Comparison of ENCODE assay signal across 13 mouse cellular contexts in genomic region chr13:8056122-8056818, GRCm38 (mm10).
DNase-seq lines count a peak whose midpoint lies in the region; TF ChIP-seq lines count a peak whose summit lies in the region.
"Had no signal": no experiment of that assay in that cellular context is flagged by ENCODE, and none has a peak within 500 bp of the region (broad histone marks: within the 10 kb centered on the region; RNA-seq: fewer than 3 reads in every experiment).

No protein-coding gene starts in this region.

- H3K4me1 ChIP-seq in cerebellum, adult 2 months (ENCODE audit: control insufficient read depth, insufficient read depth, low read length), result no peaks in the 10 kb centered on the region
- H3K4me1 ChIP-seq: heart, embryonic 15.5 days; limb, embryonic 15.5 days; neural tube, embryonic 13.5 days had no signal

- no peak for TF ChIP-seq POLR2A in cerebellum, adult 2 months (IDR thresholded peaks at IDR 0.05; ENCODE audit: borderline replicate concordance, insufficient read depth, low read length)

- H3K4me3 ChIP-seq in cerebellum, adult 2 months (replicated peaks; ENCODE audit: insufficient read depth, low read depth, low read length), result no peak overlapping the region
- H3K4me3 ChIP-seq: heart, embryonic 15.5 days; limb, embryonic 15.5 days; neural tube, embryonic 13.5 days had no signal

- TF ChIP-seq CTCF in cerebellum, adult 2 months (IDR thresholded peaks at IDR 0.05; ENCODE audit: borderline replicate concordance, insufficient read depth, low read depth, low read length), result no peak

- peak; percentile 31 for DNase-seq in left cerebral cortex, adult 11 months (ENCODE audit: low spot score)
- DNase-seq in left cerebral cortex, postnatal 4 days, result no peak
- DNase-seq in brain, embryonic 18.5 days (ENCODE audit: low read depth, low spot score), result peak; percentile 10
- peak; percentile 8 to 14 for DNase-seq in frontal cortex, postnatal 10 days (ENCODE audit: low spot score in 2 of 2)
- peak; percentile 15 for DNase-seq in right cerebral cortex, postnatal 25 days
- no peak for DNase-seq in cerebellum, adult 2 months
- DNase-seq in kidney, adult 9 months, result no peak
- DNase-seq: cerebellum, adult 9-10 months; lung, adult 2 months; retina, postnatal 1 day had no signal

- intact Hi-C loops in left cerebral cortex, postnatal 4 days (cut with DNase I), result no loop called here

- H3K27me3 ChIP-seq in cerebellum, adult 2 months (ENCODE audit: control insufficient read depth, insufficient read depth, low read length), result no peaks in the 10 kb centered on the region
- H3K27me3 ChIP-seq: heart, embryonic 15.5 days; limb, embryonic 15.5 days; neural tube, embryonic 13.5 days had no signal

- H3K27ac ChIP-seq in cerebellum, adult 2 months (ENCODE audit: insufficient read depth, low read length), result no peak overlapping the region
- H3K27ac ChIP-seq: heart, embryonic 15.5 days; limb, embryonic 15.5 days; neural tube, embryonic 13.5 days had no signal

- 40% methylated on average over 4 of the region's 4 CpGs for WGBS in cerebellum, adult 2 months

Comparison
In these comparisons a context has a peak if more than half of its experiments do, and no peak if none do; other contexts are left out.
1. DNase-seq: peak in left cerebral cortex, adult 11 months (single experiment), brain, embryonic 18.5 days (single experiment), frontal cortex, postnatal 10 days (2 of 2) and right cerebral cortex, postnatal 25 days (single experiment); none in left cerebral cortex, postnatal 4 days (single experiment), cerebellum, adult 2 months (0 of 2) and kidney, adult 9 months (single experiment).